Mouse (Mus musculus) cerebellum, adult 2 months (tissue): ENCODE results near the gene Afap1l2.

Source experiments
- CTCF ChIP-seq: fragments of 200-500 bp; IDR thresholded peaks from 2 replicates; pipeline ENCODE4 v1.5.1; 2011; ENCODE audit warnings: low read depth, mild to moderate bottlenecking, control low read depth, low read length, moderate library complexity, borderline replicate concordance; ENCODE audit not compliant: insufficient read depth
- POLR2A ChIP-seq: fragments of 200-500 bp; IDR thresholded peaks from 2 replicates; pipeline ENCODE4 v1.6.1; 2011; ENCODE audit warnings: low read length, control low read depth, borderline replicate concordance; ENCODE audit not compliant: insufficient read depth

DNA sequence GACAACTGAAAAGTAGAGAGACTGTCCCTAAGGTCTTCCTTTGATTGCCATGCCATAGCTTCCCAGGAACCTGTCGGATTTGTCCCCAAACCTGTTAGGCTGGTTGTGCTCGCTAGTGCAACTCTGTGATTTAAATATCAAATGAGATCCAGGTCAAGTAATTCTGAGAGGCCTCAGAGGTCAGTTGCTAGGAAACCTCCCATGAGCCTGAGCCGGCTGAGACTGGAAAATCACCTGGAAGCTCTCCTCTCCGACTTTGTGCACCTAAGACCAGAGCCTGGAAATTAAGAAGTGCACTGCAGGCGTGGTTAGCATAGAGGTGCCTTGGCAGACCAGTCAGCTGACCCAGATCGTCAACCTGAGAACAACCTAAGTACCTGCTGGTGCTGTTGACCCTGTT is 92.9 kb downstream of the Afap1l2 start:
- no peak for TF ChIP-seq CTCF
- no peak for TF ChIP-seq POLR2A
